Mouse (Mus musculus) regulatory T cell (primary cell): ENCODE measurements around the gene Fbln2.
"Not testable (repeated sequence)": the region's sequence is repeated elsewhere in the genome, so short reads cannot be mapped to it uniquely, and the experiment has no call there.

ENCODE experiments used
- in situ Hi-C: fragments of 300-600 bp; cut with MboI, MseI; formaldehyde crosslinking; loops from one replicate; pipeline ENCODE4 v1.15.1; 2025; ENCODE audit warnings: high pct_unique_total_duplicates

Fbln2 gene

DNA sequence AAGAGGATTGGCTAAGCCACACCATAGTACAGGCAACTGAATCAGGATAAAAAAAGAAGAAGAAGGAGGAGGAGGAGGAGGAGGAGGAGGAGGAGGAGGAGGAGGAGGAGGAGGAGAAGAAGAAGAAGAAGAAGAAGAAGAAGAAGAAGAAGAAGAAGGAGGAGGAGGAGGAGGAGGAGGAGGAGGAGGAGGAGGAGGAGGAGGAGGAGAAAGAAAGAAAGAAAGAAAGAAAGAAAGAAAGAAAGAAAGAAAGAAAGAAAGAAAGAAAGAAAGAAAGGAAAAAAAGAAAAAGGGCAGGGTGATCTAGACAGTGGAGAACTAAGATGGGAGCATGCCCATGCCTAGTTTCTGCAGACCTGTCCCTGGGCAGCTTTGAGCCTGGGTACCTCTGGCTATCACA is at the start of gene Fbln2:
TSS of gene Fbln2 (plus strand) at position 301 of the 400 bp plus-strand sequence.
- in situ Hi-C loops, result not testable (repeated sequence)

DNA sequence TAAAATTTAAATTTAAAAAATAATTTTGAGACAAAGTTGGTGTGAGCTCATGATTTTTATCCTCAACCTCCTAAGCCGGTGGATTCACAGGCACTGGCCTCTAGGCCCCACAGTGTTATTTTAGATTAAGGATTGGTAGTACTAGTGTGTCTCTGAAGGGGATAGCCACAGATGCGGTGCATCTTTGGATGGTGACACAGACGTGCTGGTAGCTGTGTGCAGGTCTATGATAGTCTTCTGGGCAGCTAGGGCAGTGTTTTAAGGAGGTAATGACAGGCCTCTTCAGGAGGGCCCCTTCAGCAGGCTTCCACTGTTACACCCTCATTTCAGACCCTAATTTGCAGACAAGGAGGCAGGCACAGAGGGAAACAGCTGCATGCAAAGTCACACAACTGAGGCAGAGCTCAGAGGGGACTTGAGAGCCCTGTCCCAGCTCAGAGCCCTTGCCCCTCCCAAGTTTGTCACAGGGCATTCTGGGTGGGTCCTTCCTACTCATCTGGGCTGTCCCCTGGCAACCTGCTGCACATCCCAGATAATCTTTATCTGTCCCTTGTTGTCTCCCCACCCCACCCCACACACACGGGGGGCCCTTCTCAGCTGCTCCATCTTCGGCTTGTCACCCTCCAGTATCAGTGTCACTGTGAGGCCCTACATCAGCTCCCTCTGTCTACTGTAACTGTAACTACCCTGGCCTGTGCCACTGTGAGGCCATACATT is 48.9 kb upstream of the Fbln2 start:
- in situ Hi-C loops, result no loop called here

DNA sequence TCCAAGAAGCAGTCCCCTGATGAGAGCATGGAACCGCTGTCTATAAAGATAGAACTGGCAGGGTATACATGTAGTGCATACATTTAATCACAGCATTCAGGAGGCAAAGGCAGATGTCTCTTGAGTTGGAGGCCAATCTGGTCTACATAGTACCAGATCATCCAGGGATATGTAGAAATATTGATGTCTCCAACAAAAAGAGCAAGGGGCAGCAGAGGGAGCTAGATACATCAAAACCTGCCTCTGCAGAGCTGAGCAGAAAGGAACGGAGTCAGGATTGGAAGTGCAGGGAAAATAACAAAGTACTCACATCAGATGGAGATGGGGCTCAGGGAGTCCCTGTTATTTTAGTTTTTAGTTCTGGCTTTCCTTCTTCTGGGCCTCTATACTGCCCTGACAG is 47.7 kb upstream of the Fbln2 start:
- in situ Hi-C loops, result no loop called here

DNA sequence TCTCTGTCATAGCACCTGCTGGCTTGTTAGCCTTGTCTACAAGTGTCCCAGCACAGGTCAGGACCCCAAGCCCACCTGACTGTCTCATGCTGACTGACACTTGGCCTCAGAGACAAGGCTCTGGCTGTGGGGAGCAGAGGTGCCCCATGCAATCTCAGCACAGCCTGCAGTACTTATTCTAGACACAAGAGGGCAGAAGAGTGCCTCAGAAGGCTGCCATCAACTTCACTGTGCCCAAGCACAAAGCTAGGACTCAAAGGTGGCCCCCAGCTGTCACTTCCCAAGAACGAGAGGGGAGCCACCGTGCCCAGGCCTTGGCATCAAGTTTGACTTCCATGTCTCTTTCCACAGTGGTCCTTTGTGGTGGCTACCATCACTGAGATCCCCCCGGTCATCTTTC is 47.0 kb upstream of the Fbln2 start:
- in situ Hi-C loops, result no loop called here

DNA sequence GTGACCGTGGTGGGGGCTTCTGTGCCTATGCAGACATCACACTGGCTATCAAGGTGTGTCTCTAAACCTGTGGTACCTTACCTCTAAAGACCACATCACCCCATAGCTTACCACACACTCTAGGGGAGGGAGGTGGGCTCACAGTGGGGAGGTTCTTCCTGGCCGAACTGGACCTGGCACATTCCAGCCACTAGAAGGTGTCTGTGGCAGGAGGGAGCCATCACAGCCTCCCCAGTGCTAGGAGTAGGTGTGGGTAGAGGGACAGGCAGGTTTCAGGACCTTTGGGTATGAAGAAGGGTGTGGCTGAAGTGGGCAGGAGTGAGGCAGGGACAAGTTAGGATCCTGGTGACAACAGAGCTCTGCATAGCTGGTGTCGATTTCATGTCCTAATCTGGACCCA is 44.4 kb upstream of the Fbln2 start:
- in situ Hi-C loops, result no loop called here

DNA sequence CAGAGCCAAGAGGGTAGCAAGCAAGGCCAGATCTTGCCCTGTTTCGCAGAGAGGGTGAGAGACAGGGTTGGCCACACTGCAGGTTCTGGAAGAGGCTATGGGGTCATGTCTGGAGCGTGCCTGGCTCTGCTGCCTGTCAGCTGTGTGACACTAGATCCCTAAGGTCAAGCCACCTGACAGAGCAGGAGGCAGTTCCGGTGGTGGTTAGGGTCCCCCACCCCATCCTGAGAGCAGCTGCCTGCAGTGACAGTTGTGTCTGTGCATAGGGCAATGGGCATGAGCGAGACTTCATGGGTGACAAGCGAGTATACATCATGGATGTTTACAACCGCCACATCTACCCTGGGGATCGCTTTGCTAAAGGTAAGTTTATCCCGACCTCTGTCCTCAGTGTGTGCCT is 43.1 kb upstream of the Fbln2 start:
- in situ Hi-C loops, result no loop called here

DNA sequence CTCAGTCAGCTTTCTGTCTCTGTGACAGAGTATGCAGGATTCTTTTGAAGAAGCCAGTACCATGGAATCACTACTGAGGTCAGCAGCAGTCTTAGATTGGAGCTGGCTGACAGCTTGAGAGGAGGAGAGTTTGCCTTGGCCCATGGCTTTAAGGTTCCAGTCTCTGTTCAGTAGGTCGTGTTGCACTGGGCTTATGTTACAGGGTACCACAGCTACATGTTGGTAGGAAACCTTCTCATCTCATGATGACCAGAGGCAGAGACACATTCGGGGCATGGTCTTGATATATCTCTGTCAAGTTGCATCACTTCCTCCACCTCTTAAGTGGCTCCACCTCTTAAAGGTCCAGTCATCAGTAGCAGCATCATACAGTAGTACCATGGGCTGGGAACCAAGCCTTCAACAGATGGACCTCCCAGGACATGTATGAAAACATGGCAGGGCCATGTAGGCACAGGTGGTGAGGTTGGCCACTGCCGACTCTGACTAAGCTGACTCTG is 40.8 kb upstream of the Fbln2 start:
- in situ Hi-C loops, result no loop called here

DNA sequence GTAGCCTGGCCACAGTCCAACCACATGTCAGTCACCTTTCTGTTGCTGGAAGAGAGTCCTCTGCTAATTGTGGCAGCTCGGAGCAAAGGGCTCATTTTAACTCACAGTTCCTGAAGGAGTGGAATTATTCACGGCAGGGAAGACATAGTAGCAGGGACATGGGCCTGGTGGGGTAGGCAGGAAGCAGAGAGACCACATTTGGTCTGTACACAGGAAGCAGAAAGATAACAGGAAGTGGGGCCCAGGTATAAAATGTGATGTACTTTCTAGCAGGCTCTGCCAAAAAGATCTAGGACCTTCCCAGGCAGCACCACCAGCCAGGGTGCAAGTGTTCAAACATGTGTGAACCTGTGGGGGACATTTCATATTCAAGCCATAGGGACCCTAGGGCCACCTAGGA is 39.9 kb upstream of the Fbln2 start:
- in situ Hi-C loops, result no loop called here

DNA sequence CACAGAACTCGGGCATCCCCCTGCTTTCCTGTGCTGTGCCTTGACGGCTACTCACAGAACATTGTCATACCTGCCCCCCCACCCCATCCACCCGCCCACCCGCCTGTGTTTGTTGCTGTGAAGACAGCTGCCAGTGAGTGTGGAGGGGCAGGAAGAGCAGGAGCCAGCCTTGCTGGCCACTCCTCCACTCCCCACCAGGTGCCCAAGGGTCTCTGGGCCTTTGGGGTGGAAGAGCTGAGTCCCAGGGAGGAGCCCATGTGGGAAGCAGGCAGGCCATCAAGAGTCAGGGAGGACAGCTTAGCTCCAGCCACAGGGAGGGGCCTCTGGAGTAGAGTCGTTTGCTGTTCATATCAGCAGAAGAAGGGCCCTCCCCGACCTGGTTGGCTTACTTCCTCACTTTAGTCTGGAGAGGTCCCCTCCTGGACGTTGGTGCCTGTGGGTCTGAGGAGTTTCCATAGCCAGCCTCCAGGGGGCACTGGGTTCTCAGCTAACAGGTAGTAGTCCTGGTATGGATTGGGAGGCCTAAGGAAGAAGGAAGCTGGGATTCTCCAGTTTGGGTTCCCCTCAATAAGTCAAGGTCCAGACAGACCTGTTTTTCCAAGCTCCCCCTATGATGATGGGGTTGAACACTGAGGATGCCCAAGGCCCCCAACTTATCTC is 38.9 kb upstream of the Fbln2 start:
- in situ Hi-C loops, result no loop called here

DNA sequence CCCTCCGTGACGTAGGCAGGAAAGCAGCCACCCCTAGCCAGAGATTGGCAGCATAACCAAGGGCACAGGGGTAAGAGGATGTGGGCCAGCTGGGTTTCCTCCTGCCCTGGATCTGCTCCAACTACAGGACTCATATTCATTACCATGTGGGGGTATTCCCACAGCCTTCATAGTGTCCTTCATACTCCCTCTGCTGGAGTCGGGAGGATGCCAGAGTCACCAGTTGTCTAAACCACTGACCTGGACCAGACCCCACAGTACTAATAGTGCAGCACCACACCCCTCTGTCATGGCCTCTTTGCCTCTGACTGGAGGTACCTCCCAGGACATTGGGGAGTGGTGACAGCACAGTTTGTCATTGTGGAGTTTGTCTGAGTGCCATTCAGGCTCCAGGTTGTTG is 38.0 kb upstream of the Fbln2 start:
- in situ Hi-C loops, result no loop called here

DNA sequence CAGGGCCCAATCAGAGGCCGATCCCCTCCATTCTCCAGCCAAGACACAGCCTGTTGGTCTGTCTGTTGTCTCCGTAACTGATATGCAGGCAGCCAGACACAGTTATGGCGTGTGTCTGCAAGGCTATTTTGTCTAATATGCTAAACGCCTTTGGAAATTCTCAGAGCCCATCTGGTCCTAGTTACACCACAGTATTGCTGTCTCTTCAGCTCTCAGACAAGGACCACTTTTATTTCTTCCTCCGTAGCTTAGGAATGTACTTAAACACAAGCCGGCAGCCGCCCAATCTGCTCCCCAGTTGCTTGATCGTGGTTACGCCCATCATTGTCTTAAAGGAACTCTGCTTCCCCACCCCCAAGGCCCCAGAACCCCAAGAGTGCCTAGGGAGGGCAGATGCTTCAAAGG is 31.5 kb upstream of the Fbln2 start:
- in situ Hi-C loops, result loop anchor here (5.0 kb wide), 1 partner anchor 102 kb away; no protein-coding TSS in a partner anchor

DNA sequence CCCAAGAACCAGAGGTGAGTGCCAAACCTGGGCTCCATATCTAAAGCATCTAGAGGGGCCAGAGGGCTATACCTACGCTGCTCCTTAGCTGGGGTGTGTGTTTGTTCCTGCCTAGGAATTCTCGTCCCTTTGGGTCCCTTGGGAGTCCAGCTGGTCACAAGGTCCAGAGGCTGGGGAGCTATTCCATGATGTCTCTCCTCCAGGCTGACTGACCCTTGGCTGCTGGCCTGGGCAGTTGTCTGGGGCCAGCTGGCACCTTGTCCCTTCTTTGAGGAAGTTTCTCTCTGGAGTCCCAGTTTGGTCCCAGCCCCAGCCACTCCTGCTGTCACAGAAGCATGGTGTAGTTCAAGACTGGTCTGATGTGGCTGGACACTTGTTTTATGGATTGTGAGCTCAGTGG is 30.9 kb upstream of the Fbln2 start:
- in situ Hi-C loops, result loop anchor here (5.0 kb wide), 1 partner anchor 101 kb away; no protein-coding TSS in a partner anchor

DNA sequence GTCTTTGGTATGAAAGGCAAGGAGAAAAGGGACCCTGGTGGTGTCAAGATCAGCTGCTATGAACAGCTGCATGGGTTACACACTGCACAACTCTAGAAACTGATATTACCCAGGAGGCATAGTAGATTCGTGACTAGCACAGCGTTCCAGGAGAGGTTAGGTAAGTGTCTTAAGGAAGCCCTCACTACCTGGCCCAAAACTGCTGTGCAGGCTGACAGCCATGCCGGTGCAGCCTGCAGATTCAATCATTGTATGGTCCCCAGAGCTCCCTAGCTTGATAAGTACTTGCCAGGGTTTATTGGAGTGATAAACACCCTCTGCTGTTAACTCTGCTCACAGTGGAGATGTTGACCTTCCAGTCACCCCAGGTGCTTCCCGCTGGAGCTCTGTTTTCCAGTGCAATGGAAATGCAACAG is 30.2 kb upstream of the Fbln2 start:
- in situ Hi-C loops, result loop anchor here (5.0 kb wide), 1 partner anchor 100 kb away; no protein-coding TSS in a partner anchor

DNA sequence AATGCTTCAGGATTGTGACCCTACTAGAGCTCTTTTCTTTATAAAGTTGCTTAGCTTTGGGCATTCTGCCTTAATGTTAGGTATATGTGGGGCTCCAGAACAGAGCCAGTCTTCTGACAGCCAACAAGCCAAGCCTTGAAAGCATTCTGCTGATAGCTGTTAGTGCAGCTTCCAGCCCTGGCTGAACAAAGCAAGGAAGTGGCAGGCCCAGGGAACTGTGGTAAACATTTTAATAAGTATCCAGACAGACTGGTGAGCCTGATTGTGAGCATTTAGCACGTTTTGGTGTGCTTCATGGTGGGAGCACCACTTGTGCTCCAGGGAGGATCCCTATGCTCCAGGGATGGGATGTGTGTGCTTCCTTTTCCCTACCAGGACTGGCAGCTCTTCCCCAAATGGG is 29.2 kb upstream of the Fbln2 start:
- in situ Hi-C loops, result loop anchor here (5.0 kb wide), 1 partner anchor 99 kb away; no protein-coding TSS in a partner anchor

DNA sequence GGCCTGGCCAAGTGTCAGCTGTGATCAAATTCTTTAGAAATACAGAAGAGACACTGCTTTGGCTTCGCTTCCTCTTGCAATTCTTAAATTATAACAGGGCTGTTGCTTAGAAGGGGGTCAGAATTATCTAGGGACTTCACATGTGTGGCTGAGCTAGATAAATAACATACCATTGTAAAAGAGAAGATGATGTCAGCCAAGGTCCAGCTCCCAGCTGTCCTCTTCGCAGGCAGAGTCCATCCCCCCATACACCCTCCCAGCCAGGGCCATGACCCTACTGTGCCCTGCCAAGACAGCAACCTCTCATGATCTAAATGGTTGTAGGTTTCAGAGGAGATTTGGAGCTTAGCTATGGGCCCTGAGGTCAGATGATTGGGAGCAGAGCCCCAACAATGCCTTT is 28.3 kb upstream of the Fbln2 start:
- in situ Hi-C loops, result loop anchor here (5.0 kb wide), 1 partner anchor 98 kb away; no protein-coding TSS in a partner anchor

DNA sequence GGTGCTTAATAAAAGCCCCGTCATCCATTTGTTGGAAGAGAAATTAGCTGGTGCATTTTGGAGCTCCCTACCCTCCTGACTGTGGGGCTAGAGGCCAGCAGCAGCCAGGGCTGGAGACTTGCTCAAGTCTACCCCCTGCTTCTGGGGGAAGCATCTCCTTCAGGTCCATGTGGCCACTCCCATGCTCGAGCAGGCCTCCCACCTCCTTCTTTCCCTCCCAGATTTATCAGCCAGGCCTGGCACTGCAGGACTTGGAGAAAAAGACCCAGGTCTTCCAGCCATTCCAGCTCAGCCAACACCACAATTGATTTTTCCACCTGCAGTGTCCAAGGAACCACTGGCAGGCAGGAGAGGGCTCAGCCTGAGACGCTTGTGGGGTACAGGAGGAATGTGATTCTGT is 27.5 kb upstream of the Fbln2 start:
- in situ Hi-C loops, result loop anchor here (5.0 kb wide), 1 partner anchor 98 kb away; no protein-coding TSS in a partner anchor

DNA sequence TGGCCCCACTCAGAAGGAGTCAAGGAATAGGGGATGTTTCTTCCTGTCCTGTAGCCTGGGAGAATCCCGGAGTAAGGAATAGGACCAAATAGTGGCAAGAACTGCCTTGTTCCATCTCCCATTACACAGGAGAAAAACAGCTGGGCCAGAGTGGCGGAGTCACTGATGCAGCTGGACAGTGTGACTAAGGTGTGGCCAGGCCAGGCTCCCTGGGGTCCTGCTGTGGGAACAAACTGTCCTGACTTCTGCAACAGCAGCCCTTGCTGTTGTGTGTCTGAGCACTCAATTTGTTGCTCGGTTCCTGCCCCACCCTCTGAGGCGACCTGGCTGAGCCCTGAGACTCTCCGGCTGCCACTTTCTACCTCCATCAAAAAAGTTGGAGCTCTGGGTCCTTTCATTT is 26.8 kb upstream of the Fbln2 start:
- in situ Hi-C loops, result no loop called here

DNA sequence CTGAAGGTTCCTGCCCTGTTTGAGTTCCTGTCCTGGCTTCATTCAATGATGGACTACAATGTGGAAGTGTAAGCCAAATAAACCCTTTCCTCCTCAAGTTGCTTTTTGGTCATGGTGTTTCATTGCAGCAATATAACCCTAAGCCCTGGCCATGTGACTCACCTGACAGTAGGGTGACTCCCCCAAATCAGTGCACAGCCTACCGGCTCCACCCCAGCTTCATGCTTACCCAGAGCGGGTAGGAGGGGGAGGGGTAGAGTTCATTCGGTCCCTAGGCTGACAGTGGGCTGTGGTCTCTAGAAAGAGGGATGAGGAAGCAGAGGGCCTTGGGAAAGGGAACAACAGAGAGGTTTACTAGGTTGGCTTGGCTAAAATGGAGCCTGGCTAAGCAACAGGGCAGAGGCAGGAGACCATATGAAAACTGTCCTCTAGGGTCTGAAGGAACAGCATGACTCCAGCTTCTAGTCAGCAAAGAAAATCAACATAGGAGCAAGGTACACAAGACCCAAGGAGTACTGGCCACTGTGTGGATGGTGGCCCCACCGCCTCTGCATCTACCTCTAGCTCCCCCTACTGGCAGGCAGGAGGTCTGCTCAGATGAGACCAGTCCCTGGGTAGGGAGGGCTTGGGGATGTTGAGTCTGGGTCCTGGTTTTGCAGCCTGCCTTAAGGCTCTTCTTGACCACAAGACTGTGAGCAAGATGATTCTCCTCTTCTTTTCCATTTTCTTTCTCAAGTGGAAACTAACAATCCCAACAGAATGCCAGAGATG is 25.9 kb upstream of the Fbln2 start:
- in situ Hi-C loops, result no loop called here

DNA sequence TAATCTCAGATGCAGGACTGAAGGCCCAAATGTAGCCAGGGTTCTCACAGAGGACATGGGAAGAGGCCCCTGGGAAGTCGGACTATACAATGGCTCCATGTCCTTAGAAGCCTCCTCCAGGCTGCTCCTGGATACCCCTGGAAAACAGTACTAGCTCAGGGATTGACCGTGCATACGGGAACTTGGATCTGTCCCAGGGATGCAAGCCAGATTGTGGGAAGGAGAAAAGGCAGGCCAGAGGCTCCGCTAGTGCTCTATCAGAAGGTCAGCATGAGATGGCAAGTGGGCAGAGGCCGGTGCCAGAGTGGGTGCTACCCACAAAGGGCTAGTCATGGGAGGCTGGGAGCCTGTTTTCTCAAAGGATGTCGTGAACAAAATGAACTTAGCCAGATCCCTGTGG is 25.3 kb upstream of the Fbln2 start:
- in situ Hi-C loops, result no loop called here

DNA sequence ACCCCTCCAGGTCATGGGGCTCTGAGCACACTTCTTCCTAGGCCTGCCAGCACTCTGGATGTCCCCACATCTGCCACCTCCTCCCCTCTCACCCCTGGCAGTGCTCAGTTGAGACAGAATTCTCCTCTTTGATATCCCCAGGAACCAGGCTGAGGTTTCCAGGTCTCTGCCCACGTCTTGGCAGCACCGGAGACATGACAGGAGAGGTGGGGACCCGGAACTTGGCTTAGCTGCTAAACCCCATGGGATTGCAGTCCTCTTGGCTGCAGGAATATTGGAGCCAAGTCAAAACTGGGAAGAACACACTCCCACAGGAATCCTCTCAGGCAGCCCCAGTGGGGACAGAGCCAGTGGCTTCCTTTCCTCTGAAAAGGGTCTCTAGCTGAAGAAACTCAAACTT is 24.4 kb upstream of the Fbln2 start:
- in situ Hi-C loops, result no loop called here

DNA sequence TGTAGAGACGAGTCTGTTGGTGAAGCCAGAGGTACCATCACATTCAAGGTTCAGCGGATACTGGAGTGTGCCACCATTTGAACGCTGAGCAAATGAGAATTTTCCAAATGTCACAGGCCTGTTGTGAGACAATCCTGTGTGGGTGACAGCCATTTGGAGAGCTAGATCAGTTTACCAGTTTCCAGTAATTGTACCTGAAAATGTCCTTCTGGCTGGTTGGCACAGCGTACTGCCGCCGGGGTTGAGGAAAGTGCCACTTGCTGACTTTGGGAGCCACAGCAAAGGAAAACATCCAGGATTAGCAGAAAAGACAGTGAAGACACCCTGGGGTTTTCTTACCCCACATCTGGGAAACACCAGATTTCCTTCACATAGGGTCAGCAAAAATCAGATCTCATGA is 22.3 kb upstream of the Fbln2 start:
- in situ Hi-C loops, result loop anchor here (10.0 kb wide), 1 partner anchor 1145 kb away; no protein-coding TSS in a partner anchor

DNA sequence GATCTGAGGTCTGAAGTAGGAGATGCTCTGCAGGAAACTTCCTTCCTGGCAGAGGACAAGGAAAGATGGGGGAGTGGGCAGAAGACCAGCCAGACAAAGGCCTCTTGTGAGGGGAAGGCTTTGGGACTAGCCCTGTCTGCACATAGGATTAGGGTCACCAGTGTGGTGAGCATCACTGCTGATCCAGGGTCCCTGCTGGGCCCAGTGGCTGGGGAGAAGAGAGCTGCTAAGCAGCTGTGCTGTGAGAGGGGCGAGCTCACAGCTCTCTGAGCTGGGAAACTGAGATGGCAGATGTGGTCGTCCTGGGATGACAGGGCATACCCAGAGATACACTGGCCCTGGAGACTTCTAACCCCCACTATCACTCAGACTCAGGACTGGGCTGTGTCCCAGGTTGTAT is 20.8 kb upstream of the Fbln2 start:
- in situ Hi-C loops, result loop anchor here (10.0 kb wide), 1 partner anchor 1147 kb away; no protein-coding TSS in a partner anchor
